Mouse (Mus musculus) retina, adult 2 months (tissue): Measurements from ENCODE around the gene Gxylt2.
A peak's percentile ranks its signal among the peaks of the same experiment; 100 is the strongest.

ENCODE experiments used
- DNase-seq: peaks from one replicate; pipeline ENCODE4 v3.0.0-alpha.2; 2012; ENCODE audit warnings: low read depth, low spot score

Gene Gxylt2

GRCm38 (mm10) chr6:100704574-100705365 is at the start of gene Gxylt2:
Gene Gxylt2 (plus strand): TSS chr6:100704734.
- DNase-seq, result no peak

GRCm38 (mm10) chr6:100660395-100660794 is 44.1 kb upstream of the Gxylt2 start:
- no peak for DNase-seq

- no peak for DNase-seq
Observed at GRCm38 (mm10) chr6:100662224-100662623, 42.3 kb upstream of the Gxylt2 start.

GRCm38 (mm10) chr6:100667644-100668043 is 36.9 kb upstream of the Gxylt2 start:
- no peak for DNase-seq

GRCm38 (mm10) chr6:100668858-100669257 is 35.7 kb upstream of the Gxylt2 start:
- DNase-seq, result no peak

- DNase-seq, result no peak
Observed at GRCm38 (mm10) chr6:100670370-100670841, 34.1 kb upstream of the Gxylt2 start.

- DNase-seq, result peak; percentile 73
Observed at GRCm38 (mm10) chr6:100670880-100671344, 33.6 kb upstream of the Gxylt2 start, which contains the start of gene Shq1. Gene Shq1 (minus strand): TSS chr6:100671157.

GRCm38 (mm10) chr6:100671401-100671800 is 33.1 kb upstream of the Gxylt2 start:
- no peak for DNase-seq

- no peak for DNase-seq
Observed at GRCm38 (mm10) chr6:100674974-100675373, 29.6 kb upstream of the Gxylt2 start.

- DNase-seq, result no peak
Observed at GRCm38 (mm10) chr6:100676461-100676860, 28.1 kb upstream of the Gxylt2 start.

- no peak for DNase-seq
Observed at GRCm38 (mm10) chr6:100678636-100679035, 25.9 kb upstream of the Gxylt2 start.

GRCm38 (mm10) chr6:100686341-100686740 is 18.2 kb upstream of the Gxylt2 start:
- DNase-seq, result no peak

GRCm38 (mm10) chr6:100699986-100700385 is 4.5 kb upstream of the Gxylt2 start:
- no peak for DNase-seq

- no peak for DNase-seq
Observed at GRCm38 (mm10) chr6:100700774-100701173, 3.8 kb upstream of the Gxylt2 start.

GRCm38 (mm10) chr6:100704197-100704573 is 349 bp upstream of the Gxylt2 start:
- no peak for DNase-seq

- no peak for DNase-seq
Observed at GRCm38 (mm10) chr6:100705366-100705811, 855 bp downstream of the Gxylt2 start.

GRCm38 (mm10) chr6:100706861-100707260 is 2.3 kb downstream of the Gxylt2 start:
- DNase-seq, result no peak

GRCm38 (mm10) chr6:100707557-100707956 is 3.0 kb downstream of the Gxylt2 start:
- DNase-seq, result no peak

GRCm38 (mm10) chr6:100708248-100708647 is 3.7 kb downstream of the Gxylt2 start:
- DNase-seq, result no peak

- no peak for DNase-seq
Observed at GRCm38 (mm10) chr6:100708996-100709395, 4.5 kb downstream of the Gxylt2 start.

- DNase-seq, result no peak
Observed at GRCm38 (mm10) chr6:100709483-100709882, 4.9 kb downstream of the Gxylt2 start.

GRCm38 (mm10) chr6:100710170-100710569 is 5.6 kb downstream of the Gxylt2 start:
- no peak for DNase-seq

- DNase-seq, result no peak
Observed at GRCm38 (mm10) chr6:100710866-100711265, 6.3 kb downstream of the Gxylt2 start.
